Mouse (Mus musculus) left cerebral cortex, postnatal 14 days (tissue): ENCODE results near the gene Dpm2. TPM values are rescaled to one million over a fixed set of nuclear protein-coding genes. Genes with fewer than 3 reads are reported as not detected.

Experiments
- DNase-seq, 2 experiments: peaks; one replicate each; pipeline ENCODE4 v3.0.0; 2021 to 2022; ENCODE audit warnings: low spot score in 2 of 2, mixed read lengths in 1 of 2
- intact Hi-C: fragments of 180-260 bp; cut with DNase I; formaldehyde crosslinking; loops from one replicate; pipeline ENCODE4 v1.15.1; 2025
- total RNA-seq, 2 experiments: library from RNA; stranded (reverse); gene quantifications; 2 replicates each; pipeline ENCODE4 v1.2.3; 2021

The Dpm2 gene
- total RNA-seq, 2 experiments from 2014 or later = 78.7 to 86.3 TPM

GRCm38 (mm10) chr2:32541986-32542573 lies 28.6 kb upstream of the Dpm2 start:
- DNase-seq = no peak
- intact Hi-C loops = no loop called here

DNA sequence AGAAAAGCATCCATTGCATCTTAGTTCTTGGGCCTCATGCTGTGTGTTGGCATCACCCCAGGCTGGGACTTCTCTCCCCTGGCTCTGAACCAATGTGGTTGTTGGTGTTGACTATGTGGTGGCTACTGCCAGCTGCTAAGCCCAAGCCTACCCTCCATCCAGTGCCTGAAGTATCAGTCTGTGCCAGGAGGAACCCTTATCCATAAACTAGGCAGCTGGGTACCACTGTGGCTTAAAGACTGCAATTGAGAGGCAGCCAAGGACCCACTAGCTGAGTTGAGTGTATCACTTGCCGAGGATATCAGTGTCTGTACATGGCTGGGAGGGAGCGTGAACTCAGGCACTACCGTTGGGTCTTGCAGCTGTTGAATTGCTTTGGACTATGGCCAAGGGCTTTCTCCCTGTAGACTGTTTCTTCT lies 27.6 kb upstream of the Dpm2 start:
- DNase-seq = no peak

DNA sequence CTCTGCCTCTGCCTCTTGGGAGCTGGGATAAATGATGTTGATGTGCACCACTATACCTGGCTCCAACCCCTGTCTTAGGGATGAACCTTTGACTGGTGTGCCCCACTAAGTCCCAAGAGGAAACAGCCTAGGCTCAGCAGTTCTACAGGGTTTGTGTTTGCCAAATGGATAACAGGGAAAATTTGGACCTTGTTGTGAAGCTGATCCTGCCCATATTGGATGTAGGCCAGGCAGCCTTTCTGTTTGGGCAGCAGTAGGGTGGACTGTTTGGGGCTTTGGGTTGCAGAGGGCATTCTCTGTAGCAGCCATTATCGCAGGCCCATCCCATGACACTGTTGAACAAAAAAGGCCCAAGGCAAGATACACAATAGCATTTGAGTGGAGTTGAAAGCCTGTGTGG lies 23.7 kb upstream of the Dpm2 start:
- intact Hi-C loops = no loop called here
- no peak for DNase-seq

More for the DNA sequence above, 27.6 kb upstream of the Dpm2 start:
- intact Hi-C loops = no loop called here

DNA sequence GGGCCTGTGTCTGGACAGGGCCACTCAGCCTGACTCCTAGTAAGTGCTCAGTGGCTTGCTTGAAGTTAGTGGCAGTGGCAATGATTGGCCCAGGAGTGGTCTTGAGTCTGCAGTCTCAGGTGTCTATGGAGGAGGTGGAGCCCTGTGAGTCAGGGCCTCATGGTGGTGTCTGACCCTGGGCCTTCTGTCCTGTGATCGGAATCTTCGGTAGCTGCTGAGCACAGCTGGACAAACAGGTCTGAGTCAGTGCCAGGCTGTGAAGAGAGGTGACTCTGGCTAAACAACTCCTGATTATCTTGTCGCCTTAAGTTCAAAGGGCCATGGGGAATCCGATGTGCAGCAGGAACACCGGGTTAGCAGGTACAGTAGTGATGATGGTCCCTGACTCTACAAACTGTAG lies 23.3 kb upstream of the Dpm2 start:
- intact Hi-C loops = no loop called here
- no peak for DNase-seq

GRCm38 (mm10) chr2:32547964-32548739 lies 22.5 kb upstream of the Dpm2 start:
- no peak for DNase-seq
- intact Hi-C loops = no loop called here

- DNase-seq = no peak
- intact Hi-C loops = no loop called here
Observed at GRCm38 (mm10) chr2:32549171-32549570, 21.5 kb upstream of the Dpm2 start.

- no peak for DNase-seq
- intact Hi-C loops = loop anchor here (5.0 kb wide), 1 partner anchor 47 kb away; no protein-coding TSS in a partner anchor
Observed at GRCm38 (mm10) chr2:32549764-32550163, 20.9 kb upstream of the Dpm2 start.

DNA sequence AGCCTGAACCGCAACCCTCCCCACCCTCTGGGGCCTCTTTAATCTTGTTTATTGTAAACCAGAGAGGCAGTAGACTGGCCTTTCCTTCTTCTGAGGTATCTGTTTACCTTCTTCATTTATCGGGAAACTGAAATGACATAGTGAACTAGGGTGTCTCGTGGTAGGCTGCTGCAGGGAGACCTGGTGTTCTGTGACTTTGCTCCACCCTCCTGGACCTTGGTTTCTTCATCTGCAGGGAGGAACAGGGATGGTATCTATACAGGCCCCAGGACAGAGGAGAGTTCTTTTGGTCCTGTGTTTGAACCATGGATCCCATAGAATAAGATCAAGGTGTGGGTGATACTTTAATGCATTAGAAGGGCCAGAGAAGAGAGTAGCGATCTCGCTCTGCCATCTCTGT lies 19.4 kb upstream of the Dpm2 start:
- DNase-seq = no peak
- intact Hi-C loops = loop anchor here (5.0 kb wide), 1 partner anchor 49 kb away; no protein-coding TSS in a partner anchor

DNA sequence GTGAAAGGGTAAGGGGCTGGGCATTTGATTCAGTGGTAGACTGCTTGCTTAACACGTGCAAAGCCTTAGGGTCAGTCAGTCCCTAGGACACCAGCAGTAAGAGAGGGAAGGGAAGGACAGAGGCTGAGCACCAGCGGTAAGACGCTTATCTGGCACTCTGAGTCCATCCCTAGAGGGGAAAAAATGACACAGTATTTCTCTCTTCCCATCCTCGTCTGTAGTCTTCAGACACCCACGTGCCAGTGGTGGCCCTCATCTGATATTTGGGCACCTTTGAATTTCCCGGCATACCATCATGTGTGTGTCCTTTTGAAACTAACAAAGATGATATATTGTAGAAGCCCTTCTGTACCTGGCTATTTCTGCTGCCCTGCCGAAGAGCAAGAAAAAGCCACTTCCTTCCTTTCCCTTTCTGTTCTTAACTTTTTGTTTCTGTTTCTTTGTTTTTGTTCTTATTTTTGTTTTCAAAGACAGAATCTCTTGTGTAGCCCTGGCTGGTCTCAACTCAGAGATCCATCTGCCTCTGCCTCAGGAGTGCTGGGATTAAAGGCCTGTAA lies 17.0 kb upstream of the Dpm2 start:
- DNase-seq = no peak
- intact Hi-C loops = loop anchor here (5.0 kb wide), 1 partner anchor 51 kb away; no protein-coding TSS in a partner anchor

DNA sequence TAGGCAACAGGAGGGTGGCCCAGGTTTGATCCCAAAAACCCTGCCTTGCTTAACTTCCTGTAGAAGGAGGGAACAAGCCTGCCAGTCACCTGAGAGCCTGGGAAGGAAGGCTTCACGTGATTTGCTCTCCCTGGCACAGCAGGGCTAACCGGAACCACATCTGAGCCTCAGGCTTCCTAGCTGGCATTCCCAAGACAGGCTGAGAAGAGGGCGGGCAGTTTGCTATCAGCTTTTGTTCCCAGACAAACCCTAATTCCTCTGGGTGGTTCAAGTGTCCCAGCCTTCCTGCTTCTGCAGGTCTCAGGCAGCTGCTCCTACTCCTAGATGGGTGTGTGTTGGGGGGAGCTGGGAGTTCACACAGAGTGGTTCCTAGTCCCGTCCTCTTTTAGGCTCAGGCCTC lies 15.2 kb upstream of the Dpm2 start:
- DNase-seq = no peak

GRCm38 (mm10) chr2:32556019-32556418 lies 14.6 kb upstream of the Dpm2 start:
- intact Hi-C loops = no loop called here
- no peak for DNase-seq

More for the DNA sequence above, 15.2 kb upstream of the Dpm2 start:
- intact Hi-C loops = no loop called here

- peak in 1 of 2 experiments; percentile 77 for DNase-seq
- intact Hi-C loops = no loop called here
Observed at GRCm38 (mm10) chr2:32559570-32559969, 11.1 kb upstream of the Dpm2 start.

GRCm38 (mm10) chr2:32566536-32567063 lies 4.1 kb upstream of the Dpm2 start:
- DNase-seq = peak in 1 of 2 experiments; percentile 74
- intact Hi-C loops = loop anchor here (1.0 to 5.0 kb wide), 2 partner anchors 79 to 164 kb away; no protein-coding TSS in a partner anchor

DNA sequence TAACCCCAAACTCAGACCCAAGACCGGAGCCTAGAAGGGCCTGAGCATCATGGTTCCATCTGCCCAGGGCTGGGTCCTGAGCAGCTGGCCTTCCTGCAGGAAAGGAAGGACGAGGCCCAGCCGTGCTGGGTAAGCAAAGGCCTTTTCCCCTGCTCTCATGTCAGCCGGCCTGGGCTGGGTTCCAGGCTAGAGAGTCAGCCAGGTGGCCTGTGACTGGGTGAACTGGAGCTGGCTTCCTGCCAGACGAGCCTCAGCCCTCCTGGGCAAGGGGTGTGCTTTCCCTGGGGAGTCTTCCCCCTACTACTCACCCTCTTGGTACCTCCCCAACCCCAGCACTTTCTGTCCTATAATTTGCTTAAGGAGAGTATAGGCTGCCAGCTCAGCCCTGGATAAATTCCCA lies 2.5 kb upstream of the Dpm2 start:
- intact Hi-C loops = loop anchor here (5.0 kb wide), 1 partner anchor 166 kb away; no protein-coding TSS in a partner anchor

GRCm38 (mm10) chr2:32568941-32569340 lies 1.7 kb upstream of the Dpm2 start:
- intact Hi-C loops = loop anchor here (5.0 kb wide), 1 partner anchor 167 kb away; no protein-coding TSS in a partner anchor
- no peak for DNase-seq

More for the DNA sequence above, 2.5 kb upstream of the Dpm2 start:
- no peak for DNase-seq

- no peak for DNase-seq
Observed at GRCm38 (mm10) chr2:32572196-32572595, 1.5 kb downstream of the Dpm2 start.

GRCm38 (mm10) chr2:32574497-32574896 lies 3.8 kb downstream of the Dpm2 start, which contains the start of gene Pip5kl1:
Gene Pip5kl1, plus strand, starts transcription at chr2:32574797.
- intact Hi-C loops = no loop called here
- DNase-seq = no peak

More at GRCm38 (mm10) chr2:32572196-32572595, 1.5 kb downstream of the Dpm2 start:
- intact Hi-C loops = no loop called here

DNA sequence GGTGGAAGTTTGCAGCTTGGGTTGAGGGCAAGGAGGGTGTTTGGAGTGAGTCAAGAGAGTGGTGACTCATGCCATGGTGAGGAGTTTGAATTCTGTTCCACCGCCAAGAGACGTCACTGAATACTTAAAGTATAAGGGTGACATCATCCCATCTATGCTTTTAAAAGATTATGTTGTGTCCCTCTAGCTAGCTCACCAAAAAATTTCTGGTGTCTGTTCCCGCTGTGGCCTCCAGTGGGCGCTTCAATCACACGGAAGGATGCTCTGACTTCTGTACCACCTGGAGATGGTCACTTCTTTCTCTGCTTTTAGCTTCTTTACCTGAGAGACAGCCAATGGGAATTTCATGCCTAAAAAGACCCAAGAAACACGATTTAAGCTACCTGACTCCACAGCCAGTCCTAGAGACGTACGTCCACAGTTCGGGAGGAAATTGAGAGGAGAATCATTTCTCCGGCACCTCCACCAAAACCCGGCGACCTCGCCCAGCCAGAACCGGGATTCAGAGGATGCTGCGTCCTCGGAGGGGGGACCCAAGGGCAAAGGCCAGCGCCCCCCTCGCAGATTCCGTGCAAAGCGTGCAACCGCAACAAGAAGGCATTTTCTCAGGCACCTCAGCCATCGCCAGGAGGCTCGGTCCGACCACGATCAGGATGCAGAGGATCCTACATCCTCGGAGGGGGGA lies 4.4 kb downstream of the Dpm2 start:
- intact Hi-C loops = no loop called here
- DNase-seq = peak; percentile 84 to 90

DNA sequence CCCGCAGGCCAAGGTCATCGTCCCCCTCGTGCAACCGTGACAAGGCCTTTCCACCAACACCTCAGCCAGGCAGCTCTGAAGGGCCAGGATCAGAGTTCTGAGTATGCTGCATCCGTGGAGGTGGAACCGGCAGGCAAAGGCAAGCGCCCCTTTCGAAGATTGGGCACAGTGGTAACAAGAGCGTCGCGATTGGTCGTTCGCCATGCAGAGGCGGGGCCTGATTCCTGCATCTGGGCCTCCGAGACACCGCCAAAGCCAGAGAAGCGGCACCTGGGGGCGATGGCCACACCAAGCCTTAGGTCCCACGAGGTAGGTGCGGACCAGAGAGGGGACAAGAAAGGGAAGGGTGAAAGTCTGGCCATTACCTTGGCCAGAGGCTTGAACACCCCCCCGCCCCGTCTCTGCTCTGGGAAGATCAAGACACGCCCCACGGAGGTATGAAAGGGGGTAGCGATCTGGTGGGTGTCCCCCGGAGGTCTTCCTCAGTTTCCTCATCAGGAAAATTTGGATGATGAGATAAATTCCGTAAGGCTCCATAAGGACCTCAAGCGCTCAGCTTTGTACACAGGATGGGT lies 5.0 kb downstream of the Dpm2 start, which contains the start of gene 9430097D07Rik:
TSS of gene 9430097D07Rik (minus strand) at position 99 of the 575 bp plus-strand sequence.
- intact Hi-C loops = no loop called here
- DNase-seq = peak; percentile 77 to 86
